Mouse (Mus musculus) forebrain, embryonic 14.5 days (tissue): ENCODE measurements around the gene Mcoln2. TPM values are rescaled to one million over a fixed set of nuclear protein-coding genes. Genes with fewer than 3 reads are reported as not detected.

Experiments used
- ATAC-seq: fragments of 200-750 bp; cut with Nextera tagmentation; 2 replicates; pipeline ENCODE4 v1.8.0; 2017; ENCODE audit warnings: mild to moderate bottlenecking, moderate library complexity
- DNase-seq: peaks from one replicate; pipeline ENCODE4 v3.0.0-alpha.2; 2015; ENCODE audit warnings: low spot score
- H3K27ac ChIP-seq: fragments of 300-500 bp; sonication (generic); 2 replicates; pipeline ENCODE4 v1.5.1; 2014; ENCODE audit warnings: low read depth, mild to moderate bottlenecking, control low read depth, low read length, moderate library complexity
- H3K27me3 ChIP-seq: fragments of 300-500 bp; sonication (generic); replicated peaks from 2 replicates; pipeline ENCODE4 v1.6.1; 2014; ENCODE audit warnings: low read length, control low read depth, mixed read lengths; ENCODE audit not compliant: control insufficient read depth, insufficient read depth
- H3K36me3 ChIP-seq: fragments of 300-500 bp; sonication (generic); 2 replicates; pipeline ENCODE4 v1.6.1; 2014; ENCODE audit warnings: low read length, control low read depth; ENCODE audit not compliant: control insufficient read depth, insufficient read depth
- H3K4me1 ChIP-seq: fragments of 300-500 bp; sonication (generic); 2 replicates; pipeline ENCODE4 v1.6.1; 2014; ENCODE audit warnings: antibody characterized with exemption, low read length, control low read depth; ENCODE audit not compliant: control insufficient read depth, insufficient read depth
- H3K4me2 ChIP-seq: fragments of 300-500 bp; sonication (generic); 2 replicates; pipeline ENCODE4 v1.6.1; 2014; ENCODE audit warnings: mild to moderate bottlenecking, control low read depth, low read length
- H3K4me3 ChIP-seq: fragments of 300-500 bp; sonication (generic); 2 replicates; pipeline ENCODE4 v1.5.1; 2014; ENCODE audit warnings: low read depth, low read length, control low read depth
- H3K9ac ChIP-seq: fragments of 300-500 bp; sonication (generic); 2 replicates; pipeline ENCODE4 v1.6.1; 2014; ENCODE audit warnings: mild to moderate bottlenecking, low read length, control low read depth, moderate library complexity
- H3K9me3 ChIP-seq: fragments of 300-500 bp; sonication (generic); replicated peaks from 2 replicates; pipeline ENCODE4 v1.6.1; 2016; ENCODE audit warnings: low read length, control low read depth, mixed read lengths; ENCODE audit not compliant: control insufficient read depth
- WGBS: fragments of 180-500 bp; shearing (Covaris S2); extraction: QIAGEN DNeasy Blood & Tissue Kit; methylation state at CpG from one replicate; pipeline ENCODE4 v1.1.7; 2014; 5-methylcytosine and 5-hydroxymethylcytosine counted together
- polyA plus RNA-seq: library from polyadenylated mRNA; unstranded; fragments of >200 nt; fragmentation: Nextera tagmentation; extraction: Ambion mirVana; gene quantifications from 2 replicates; pipeline ENCODE4 v1.2.1, GENCODE M21; 2014

Gene Mcoln2
- polyA plus RNA-seq, 1 experiment from 2014 or later = 0.56 TPM

- DNase-seq (no peak), ATAC-seq (no peak)
- H3K4me2 ChIP-seq = no peak overlapping the region
- H3K9ac ChIP-seq = no peak overlapping the region
- no peaks in the 10 kb centered on the region for H3K27me3 ChIP-seq
- no peaks in the 10 kb centered on the region for H3K4me1 ChIP-seq
- no peak overlapping the region for H3K27ac ChIP-seq
- H3K9me3 ChIP-seq = no peaks in the 10 kb centered on the region
- no peak overlapping the region for H3K4me3 ChIP-seq
- 77% methylated on average over 8 of the region's 8 CpGs for WGBS
- no peaks in the 10 kb centered on the region for H3K36me3 ChIP-seq
Observed at GRCm38 (mm10) chr3:146236280-146236679, 86.6 kb downstream of the Mcoln2 start.

DNA sequence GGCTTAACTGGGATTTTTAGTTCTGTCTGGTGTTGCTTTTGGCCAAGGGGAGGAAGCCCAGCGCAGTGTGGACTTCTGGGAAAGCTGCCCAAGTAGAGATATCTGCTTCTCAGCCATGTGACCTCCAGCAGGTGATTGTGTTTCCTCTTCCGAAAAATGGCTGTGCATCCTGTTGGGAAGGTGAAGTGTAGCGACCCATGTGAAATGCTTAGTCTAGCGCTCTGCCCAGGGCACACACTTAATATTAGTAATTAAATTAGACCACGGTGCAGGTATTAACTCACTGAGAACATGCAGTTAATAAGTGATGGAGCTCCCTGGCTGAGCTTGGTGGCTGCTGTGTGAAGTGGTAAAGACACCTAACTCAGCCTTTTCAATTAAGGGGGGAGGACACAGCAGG lies 88.0 kb downstream of the Mcoln2 start:
- Histone ChIP-seq H3K27ac (no peak overlapping the region), H3K27me3 (no peaks in the 10 kb centered on the region), H3K9ac (no peak overlapping the region), H3K4me1 (no peaks in the 10 kb centered on the region), H3K9me3 (no peaks in the 10 kb centered on the region), H3K36me3 (no peaks in the 10 kb centered on the region), H3K4me2 (no peak overlapping the region), H3K4me3 (no peak overlapping the region)
- ATAC-seq (no peak), DNase-seq (no peak)
- 79% methylated on average over 5 of the region's 5 CpGs for WGBS

DNA sequence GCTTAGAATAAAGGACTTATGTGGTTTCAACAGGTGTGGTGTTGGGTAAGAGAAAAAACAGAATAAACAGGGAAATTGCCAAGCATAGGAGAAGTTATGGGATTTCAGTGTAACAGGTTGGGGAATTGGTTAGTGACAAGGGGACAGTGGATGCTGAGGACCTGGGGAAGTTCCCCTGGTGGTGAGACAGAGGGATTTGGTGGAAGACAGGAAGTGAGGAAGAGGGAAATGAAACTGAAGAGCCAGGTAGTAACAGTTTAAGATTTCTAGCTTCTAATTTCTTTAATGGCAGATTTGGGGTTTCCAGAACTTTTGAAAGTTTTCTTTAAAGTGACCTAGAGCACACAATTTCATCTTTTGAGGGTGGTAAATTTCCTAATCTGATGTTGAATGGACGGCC lies 95.0 kb downstream of the Mcoln2 start:
- H3K9ac ChIP-seq = no peak overlapping the region
- H3K36me3 ChIP-seq = no peaks in the 10 kb centered on the region
- H3K27ac ChIP-seq = no peak overlapping the region
- DNase-seq (no peak), ATAC-seq (no peak)
- H3K27me3 ChIP-seq = no peaks in the 10 kb centered on the region
- H3K9me3 ChIP-seq = no peaks in the 10 kb centered on the region
- WGBS = 81% methylated on average over 1 of the region's 1 CpGs
- H3K4me3 ChIP-seq = no peak overlapping the region
- no peaks in the 10 kb centered on the region for H3K4me1 ChIP-seq
- H3K4me2 ChIP-seq = no peak overlapping the region

Other genes starting within 250 kb of the Mcoln2 start
- 41.7 and 50.4 TPM in 2 replicates for gene Bcl10, start 227.0 kb upstream of the Mcoln2 start, polyA plus RNA-seq
- gene 2410004B18Rik, start 211.8 kb upstream of the Mcoln2 start, polyA plus RNA-seq = 76.4 and 83.3 TPM in 2 replicates
- 0.52 and 0.67 TPM in 2 replicates for gene Syde2, start 162.0 kb upstream of the Mcoln2 start, polyA plus RNA-seq
- 1.5 and 2.1 TPM in 2 replicates for gene Wdr63, start 41.7 kb upstream of the Mcoln2 start, polyA plus RNA-seq
- 0.40 and 0.46 TPM in 2 replicates for gene Mcoln3, start 32.4 kb upstream of the Mcoln2 start, polyA plus RNA-seq
- gene Lpar3, start 71.1 kb downstream of the Mcoln2 start, polyA plus RNA-seq = 0.13 and 0.20 TPM in 2 replicates